Mouse (Mus musculus) thymus, adult 2 months (tissue): ENCODE results near the gene Gsdma.

Experiments used
- CTCF ChIP-seq: fragments of 200-500 bp; IDR thresholded peaks from 2 replicates; pipeline ENCODE4 v1.5.1; 2012; ENCODE audit warnings: mild to moderate bottlenecking, control low read depth, low read length, moderate library complexity, borderline replicate concordance; ENCODE audit not compliant: control insufficient read depth, poor library complexity, insufficient read depth; ENCODE audit errors: extremely low read depth
- POLR2A ChIP-seq: fragments of 200-500 bp; IDR thresholded peaks from 2 replicates; pipeline ENCODE4 v1.6.1; 2012; ENCODE audit warnings: mild to moderate bottlenecking, low read length, control low read depth, moderate library complexity; ENCODE audit not compliant: control insufficient read depth, poor library complexity, insufficient read depth; ENCODE audit errors: extremely low read depth

GRCm38 (mm10) chr11:98694301-98694700 is 30.1 kb downstream of the Gsdma start:
- no peak for TF ChIP-seq POLR2A
- TF ChIP-seq CTCF, result no peak
